Mouse (Mus musculus) E14TG2a.4 (cell line): ENCODE results near the gene Ccdc186.

Source experiments
- CTCF ChIP-seq: conservative IDR thresholded peaks from 2 replicates; pipeline ENCODE4 v1.5.1; 2014; ENCODE audit warnings: low read length
- NANOG ChIP-seq: IDR thresholded peaks from 2 replicates; pipeline ENCODE4 v1.6.1; 2014; ENCODE audit warnings: borderline replicate concordance, low read length, mixed read lengths

- no peak for TF ChIP-seq CTCF
- no peak for TF ChIP-seq NANOG
Observed at GRCm38 (mm10) chr19:56856455-56856854, 34.5 kb upstream of the Ccdc186 start.
